In the genomic region with DNA sequence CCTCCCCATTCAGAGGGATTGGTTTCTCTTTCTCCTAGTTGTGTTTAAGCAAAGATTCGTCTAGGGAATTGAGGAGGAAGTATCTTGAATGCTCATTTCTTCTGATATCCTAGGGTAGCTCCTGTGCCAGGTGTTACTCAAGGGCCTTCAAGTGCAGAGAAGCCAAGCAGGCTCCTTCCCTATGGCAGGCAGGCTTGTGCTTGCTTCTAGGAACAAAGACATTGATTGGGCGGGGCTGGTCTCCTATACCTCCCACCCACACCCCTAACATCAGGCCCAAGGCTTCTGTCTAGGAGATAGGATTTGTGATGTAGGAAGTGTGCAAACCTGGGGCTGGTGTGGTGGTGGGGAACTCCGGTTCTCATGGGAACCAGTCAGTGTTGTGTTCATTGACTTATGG, we compare ENCODE assay signal across 11 mouse cellular contexts. TPM values are rescaled to one million over a fixed set of nuclear protein-coding genes. Genes with fewer than 3 reads are reported as not detected.
DNase-seq lines count a peak whose midpoint lies in the region; ATAC-seq lines count a peak whose summit lies in the region.
"Had no signal": no experiment of that assay in that cellular context is flagged by ENCODE, and none has a peak within 500 bp of the region (broad histone marks: within the 10 kb centered on the region; RNA-seq: fewer than 3 reads in every experiment).

No protein-coding gene starts in this region.

- H3K9ac ChIP-seq in forebrain, embryonic 16.5 days (replicated peaks; ENCODE audit: low read depth, low read length): no peak overlapping the region
- H3K9ac ChIP-seq in intestine, embryonic 16.5 days (ENCODE audit: low read depth, low read length): no peak overlapping the region
- no peak overlapping the region for H3K9ac ChIP-seq in stomach, embryonic 15.5 days

- no peak overlapping the region for H3K4me2 ChIP-seq in forebrain, embryonic 16.5 days (ENCODE audit: low read length)
- peak overlapping the region; percentile 41 for H3K4me2 ChIP-seq in intestine, embryonic 16.5 days (ENCODE audit: low read depth, low read length)
- peak overlapping the region; percentile 42 for H3K4me2 ChIP-seq in stomach, embryonic 15.5 days

- no peak for DNase-seq in forebrain, embryonic 10.5 days (ENCODE audit: extremely low spot score, low spot score)
- DNase-seq in frontal cortex, postnatal 14 days (ENCODE audit: low spot score in 2 of 2): no peak
- no peak for DNase-seq in urinary bladder, postnatal 4 days (ENCODE audit: low spot score in 2 of 2)
- DNase-seq: lung, postnatal 36 days; spleen, adult 18-20 months had no signal

- H3K4me3 ChIP-seq in forebrain, embryonic 10.5 days: peak overlapping the region; percentile 0; the same call in 1 of the 2 replicates
- H3K4me3 ChIP-seq in forebrain, embryonic 16.5 days (replicated peaks; ENCODE audit: low read length): no peak overlapping the region
- H3K4me3 ChIP-seq in megakaryocyte, embryonic 14.5 days (replicated peaks): peak overlapping the region; percentile 77
- H3K4me3 ChIP-seq in intestine, embryonic 16.5 days (ENCODE audit: low read length): peak overlapping the region; percentile 28
- peak overlapping the region; percentile 14; the same call in 1 of the 2 replicates for H3K4me3 ChIP-seq in stomach, embryonic 15.5 days (replicated peaks)

- H3K36me3 ChIP-seq in forebrain, embryonic 10.5 days (replicated peaks): peaks cover 18% of the 10 kb centered on the region
- H3K36me3 ChIP-seq in forebrain, embryonic 16.5 days (ENCODE audit: control insufficient read depth, insufficient read depth): no peaks in the 10 kb centered on the region
- H3K36me3 ChIP-seq in megakaryocyte, embryonic 14.5 days (replicated peaks; ENCODE audit: low read length): peaks cover 25% of the 10 kb centered on the region
- 0 out of 2 replicates have a peak, but pooled peaks cover 3% of the 10 kb centered on the region for H3K36me3 ChIP-seq in intestine, embryonic 16.5 days (ENCODE audit: control insufficient read depth, insufficient read depth, low read length)
- peaks cover 8% of the 10 kb centered on the region; the same call in 1 of the 2 replicates for H3K36me3 ChIP-seq in stomach, embryonic 15.5 days

- no peaks in the 10 kb centered on the region for H3K9me3 ChIP-seq in forebrain, embryonic 10.5 days
- no peaks in the 10 kb centered on the region for H3K9me3 ChIP-seq in forebrain, embryonic 16.5 days (ENCODE audit: control insufficient read depth, low read length)
- no peaks in the 10 kb centered on the region for H3K9me3 ChIP-seq in megakaryocyte, embryonic 14.5 days
- H3K9me3 ChIP-seq in intestine, embryonic 16.5 days (ENCODE audit: control insufficient read depth, low read length): no peaks in the 10 kb centered on the region
- no peaks in the 10 kb centered on the region for H3K9me3 ChIP-seq in stomach, embryonic 15.5 days

- H3K27me3 ChIP-seq in forebrain, embryonic 10.5 days (ENCODE audit: poor library complexity, severe bottlenecking): peaks cover 9% of the 10 kb centered on the region; the same call in 1 of the 2 replicates
- no peaks in the 10 kb centered on the region for H3K27me3 ChIP-seq in forebrain, embryonic 16.5 days (replicated peaks; ENCODE audit: control insufficient read depth, insufficient read depth, low read length)
- H3K27me3 ChIP-seq in megakaryocyte, embryonic 14.5 days (replicated peaks): no peaks in the 10 kb centered on the region
- H3K27me3 ChIP-seq in intestine, embryonic 16.5 days (replicated peaks; ENCODE audit: control insufficient read depth, insufficient read depth, low read length): no peaks in the 10 kb centered on the region
- no peaks in the 10 kb centered on the region for H3K27me3 ChIP-seq in stomach, embryonic 15.5 days (replicated peaks)

- H3K4me1 ChIP-seq in forebrain, embryonic 10.5 days: peaks cover 20% of the 10 kb centered on the region
- peaks cover 6% of the 10 kb centered on the region for H3K4me1 ChIP-seq in forebrain, embryonic 16.5 days (replicated peaks; ENCODE audit: control insufficient read depth, insufficient read depth, low read length)
- peaks cover 65% of the 10 kb centered on the region for H3K4me1 ChIP-seq in megakaryocyte, embryonic 14.5 days
- H3K4me1 ChIP-seq in intestine, embryonic 16.5 days (ENCODE audit: control insufficient read depth, insufficient read depth, low read length): peaks cover 5% of the 10 kb centered on the region; the same call in 1 of the 2 replicates
- peaks cover 13% of the 10 kb centered on the region for H3K4me1 ChIP-seq in stomach, embryonic 15.5 days

- ATAC-seq in forebrain, embryonic 16.5 days: no peak
- no peak for ATAC-seq in megakaryocyte, adult 5-6 weeks (ENCODE audit: poor library complexity, severe bottlenecking)
- ATAC-seq in intestine, embryonic 16.5 days: no peak
- ATAC-seq in stomach, embryonic 15.5 days (ENCODE audit: insufficient read depth, low FRiP score, low read depth): no peak
- ATAC-seq: inflammation-experienced regulatory T-cells, adult 6 months had no signal

- H3K27ac ChIP-seq in forebrain, embryonic 10.5 days: no peak overlapping the region
- H3K27ac ChIP-seq in forebrain, embryonic 16.5 days (ENCODE audit: low read length): no peak overlapping the region
- H3K27ac ChIP-seq in intestine, embryonic 16.5 days (ENCODE audit: low read length): no peak overlapping the region
- peak overlapping the region; percentile 48; the same call in 1 of the 2 replicates for H3K27ac ChIP-seq in stomach, embryonic 15.5 days

- 91% methylated on average over 3 of the region's 3 CpGs for WGBS in forebrain, embryonic 10.5 days
- WGBS in forebrain, embryonic 16.5 days: 93% methylated on average over 3 of the region's 3 CpGs
- WGBS in intestine, embryonic 16.5 days: 79% methylated on average over 3 of the region's 3 CpGs
- WGBS in stomach, embryonic 15.5 days: 72% methylated on average over 3 of the region's 3 CpGs

RNA-seq across cellular contexts. Expression of gene Mtg1, which starts 10.4 kb away (rescaled TPM):
- polyA plus RNA-seq in forebrain, embryonic 10.5 days (2016; fragmentation: Nextera tagmentation; extraction: Ambion mirVana): 33.9 and 35.0 TPM in 2 replicates
- polyA plus RNA-seq in forebrain, embryonic 16.5 days (2015; fragmentation: Nextera tagmentation; extraction: Ambion mirVana): 34.6 and 36.5 TPM in 2 replicates
- polyA plus RNA-seq in megakaryocyte, embryonic 14.5 days (2012; ENCODE audit: insufficient read depth, low replicate concordance): 6.6 TPM in 1 of 2 replicates, not detected in the other
- total RNA-seq in megakaryocyte, adult 5-6 weeks (2015): 10.2 and 17.4 TPM in 2 replicates
- 5.9 and 14.4 TPM in 2 replicates for total RNA-seq in megakaryocyte, adult 5-6 weeks (2017)
- 31.1 and 33.3 TPM in 2 replicates for polyA plus RNA-seq in intestine, embryonic 16.5 days (2015; fragmentation: Nextera tagmentation; extraction: Ambion mirVana)
- polyA plus RNA-seq in stomach, embryonic 15.5 days (2015; fragmentation: Nextera tagmentation; extraction: Ambion mirVana): 23.5 and 26.9 TPM in 2 replicates

RNA-seq across cellular contexts. Expression of gene Echs1, which starts 10.7 kb away (rescaled TPM):
- 151 TPM in 2 replicates for polyA plus RNA-seq in forebrain, embryonic 10.5 days (2016; fragmentation: Nextera tagmentation; extraction: Ambion mirVana)
- 107 and 119 TPM in 2 replicates for polyA plus RNA-seq in forebrain, embryonic 16.5 days (2015; fragmentation: Nextera tagmentation; extraction: Ambion mirVana)
- 5.5 TPM in 1 of 2 replicates, not detected in the other for polyA plus RNA-seq in megakaryocyte, embryonic 14.5 days (2012; ENCODE audit: insufficient read depth, low replicate concordance)
- 72.7 and 97.4 TPM in 2 replicates for total RNA-seq in megakaryocyte, adult 5-6 weeks (2015)
- 71.3 and 87.9 TPM in 2 replicates for total RNA-seq in megakaryocyte, adult 5-6 weeks (2017)
- 216 and 217 TPM in 2 replicates for polyA plus RNA-seq in intestine, embryonic 16.5 days (2015; fragmentation: Nextera tagmentation; extraction: Ambion mirVana)
- polyA plus RNA-seq in stomach, embryonic 15.5 days (2015; fragmentation: Nextera tagmentation; extraction: Ambion mirVana): 155 and 165 TPM in 2 replicates

RNA-seq across cellular contexts. Expression of gene Paox, which starts 11.3 kb away (rescaled TPM):
- 17.2 and 17.3 TPM in 2 replicates for polyA plus RNA-seq in forebrain, embryonic 10.5 days (2016; fragmentation: Nextera tagmentation; extraction: Ambion mirVana)
- polyA plus RNA-seq in forebrain, embryonic 16.5 days (2015; fragmentation: Nextera tagmentation; extraction: Ambion mirVana): 6.6 and 7.8 TPM in 2 replicates
- 2.9 and 4.3 TPM in 2 replicates for polyA plus RNA-seq in megakaryocyte, embryonic 14.5 days (2012; ENCODE audit: insufficient read depth, low replicate concordance)
- total RNA-seq in megakaryocyte, adult 5-6 weeks (2015): 12.9 and 16.9 TPM in 2 replicates
- total RNA-seq in megakaryocyte, adult 5-6 weeks (2017): 8.7 and 11.3 TPM in 2 replicates
- 38.6 and 41.0 TPM in 2 replicates for polyA plus RNA-seq in intestine, embryonic 16.5 days (2015; fragmentation: Nextera tagmentation; extraction: Ambion mirVana)
- polyA plus RNA-seq in stomach, embryonic 15.5 days (2015; fragmentation: Nextera tagmentation; extraction: Ambion mirVana): 30.6 and 33.7 TPM in 2 replicates

RNA-seq across cellular contexts. Expression of gene Fuom, which starts 24.7 kb away (rescaled TPM):
- polyA plus RNA-seq in forebrain, embryonic 10.5 days (2016; fragmentation: Nextera tagmentation; extraction: Ambion mirVana): 11.5 and 12.1 TPM in 2 replicates
- polyA plus RNA-seq in forebrain, embryonic 16.5 days (2015; fragmentation: Nextera tagmentation; extraction: Ambion mirVana): 13.4 and 15.5 TPM in 2 replicates
- polyA plus RNA-seq in megakaryocyte, embryonic 14.5 days (2012; ENCODE audit: insufficient read depth, low replicate concordance): 6.5 and 31.6 TPM in 2 replicates
- 13.0 and 15.8 TPM in 2 replicates for total RNA-seq in megakaryocyte, adult 5-6 weeks (2015)
- 12.1 and 16.0 TPM in 2 replicates for total RNA-seq in megakaryocyte, adult 5-6 weeks (2017)
- 68.2 and 70.7 TPM in 2 replicates for polyA plus RNA-seq in intestine, embryonic 16.5 days (2015; fragmentation: Nextera tagmentation; extraction: Ambion mirVana)
- 32.4 and 41.4 TPM in 2 replicates for polyA plus RNA-seq in stomach, embryonic 15.5 days (2015; fragmentation: Nextera tagmentation; extraction: Ambion mirVana)

RNA-seq across cellular contexts. Expression of gene Sprn, which starts 27.7 kb away (rescaled TPM):
- 0.20 and 0.62 TPM in 2 replicates for polyA plus RNA-seq in forebrain, embryonic 10.5 days (2016; fragmentation: Nextera tagmentation; extraction: Ambion mirVana)
- polyA plus RNA-seq in forebrain, embryonic 16.5 days (2015; fragmentation: Nextera tagmentation; extraction: Ambion mirVana): 15.7 and 19.1 TPM in 2 replicates
- polyA plus RNA-seq in megakaryocyte, embryonic 14.5 days (2012; ENCODE audit: insufficient read depth, low replicate concordance): not detected in 2 replicates
- total RNA-seq in megakaryocyte, adult 5-6 weeks (2015): not detected in 2 replicates
- total RNA-seq in megakaryocyte, adult 5-6 weeks (2017): not detected in 2 replicates
- polyA plus RNA-seq in intestine, embryonic 16.5 days (2015; fragmentation: Nextera tagmentation; extraction: Ambion mirVana): 0.89 and 1.4 TPM in 2 replicates
- polyA plus RNA-seq in stomach, embryonic 15.5 days (2015; fragmentation: Nextera tagmentation; extraction: Ambion mirVana): 1.0 and 1.4 TPM in 2 replicates
- polyA plus RNA-seq: inflammation-experienced regulatory T-cells, adult 6 months had no signal

Comparison
In these comparisons a context has a peak if more than half of its experiments do, and no peak if none do; other contexts are left out.
1. RNA of gene Echs1, which starts 10.7 kb away (polyA plus RNA-seq): 216 to 217 TPM in intestine, embryonic 16.5 days, 155 to 165 TPM in stomach, embryonic 15.5 days, 151 TPM in forebrain, embryonic 10.5 days and 107 to 119 TPM in forebrain, embryonic 16.5 days; 5.5 TPM in megakaryocyte, embryonic 14.5 days; every median in the first group is over 10 times any median in the second.